Mouse (Mus musculus) thymus, adult 2 months (tissue): Measurements from ENCODE around the gene Eps8l3. TPM values are rescaled to one million over a fixed set of nuclear protein-coding genes. Genes with fewer than 3 reads are reported as not detected.

Experiments
- DNase-seq: peaks from one replicate; pipeline ENCODE4 v3.0.0; 2021
- H3K27ac ChIP-seq: fragments of 200-500 bp; 2 replicates; pipeline ENCODE4 v1.5.1; 2012; ENCODE audit warnings: low read length, control low read depth; ENCODE audit not compliant: control insufficient read depth, insufficient read depth
- H3K27me3 ChIP-seq: fragments of 200-500 bp; 2 replicates; pipeline ENCODE4 v1.6.1; 2012; ENCODE audit warnings: mild to moderate bottlenecking, low read length, moderate library complexity, mixed read lengths; ENCODE audit not compliant: control insufficient read depth, insufficient read depth
- H3K36me3 ChIP-seq: fragments of 200-500 bp; 2 replicates; pipeline ENCODE4 v1.6.1; 2012; ENCODE audit warnings: mild to moderate bottlenecking, low read length, moderate library complexity; ENCODE audit not compliant: control insufficient read depth, insufficient read depth
- H3K4me1 ChIP-seq: fragments of 200-500 bp; replicated peaks from 2 replicates; pipeline ENCODE4 v1.6.1; 2012; ENCODE audit warnings: low read length; ENCODE audit not compliant: control insufficient read depth, insufficient read depth
- H3K4me3 ChIP-seq: fragments of 200-500 bp; 2 replicates; pipeline ENCODE4 v1.5.1; 2012; ENCODE audit warnings: mild to moderate bottlenecking, low read length, control low read depth, moderate library complexity; ENCODE audit not compliant: control insufficient read depth, insufficient read depth
- CTCF ChIP-seq: fragments of 200-500 bp; IDR thresholded peaks from 2 replicates; pipeline ENCODE4 v1.5.1; 2012; ENCODE audit warnings: mild to moderate bottlenecking, control low read depth, low read length, moderate library complexity, borderline replicate concordance; ENCODE audit not compliant: control insufficient read depth, poor library complexity, insufficient read depth; ENCODE audit errors: extremely low read depth
- POLR2A ChIP-seq: fragments of 200-500 bp; IDR thresholded peaks from 2 replicates; pipeline ENCODE4 v1.6.1; 2012; ENCODE audit warnings: mild to moderate bottlenecking, low read length, control low read depth, moderate library complexity; ENCODE audit not compliant: control insufficient read depth, poor library complexity, insufficient read depth; ENCODE audit errors: extremely low read depth
- WGBS: fragments of 180-500 bp; shearing (Covaris S2); methylation state at CpG from one replicate; pipeline ENCODE4 v1.1.7; 2018; 5-methylcytosine and 5-hydroxymethylcytosine counted together
- polyA plus RNA-seq: library from polyadenylated mRNA; depleted of rRNA; stranded (reverse); fragments of >200 nt; gene quantifications from 2 replicates; pipeline ENCODE4 v1.2.3, GENCODE M21; 2012; rRNA removed

The Eps8l3 gene
- polyA plus RNA-seq, 1 experiment: 0.34 TPM

GRCm38 (mm10) chr3:107939830-107940229 lies 62.8 kb downstream of the Eps8l3 start:
- 22% methylated on average over 4 of the region's 4 CpGs for WGBS

GRCm38 (mm10) chr3:107940524-107940923 lies 63.5 kb downstream of the Eps8l3 start:
- no peak for DNase-seq
- Histone ChIP-seq H3K36me3 (no peaks in the 10 kb centered on the region), H3K4me3 (no peak overlapping the region), H3K27ac (no peak overlapping the region), H3K4me1 (no peaks in the 10 kb centered on the region), H3K27me3 (no peaks in the 10 kb centered on the region)
- WGBS: 77% methylated on average over 7 of the region's 7 CpGs
- TF ChIP-seq POLR2A (no peak), CTCF (no peak)

More at GRCm38 (mm10) chr3:107939830-107940229, 62.8 kb downstream of the Eps8l3 start:
- H3K27me3 ChIP-seq: no peaks in the 10 kb centered on the region
- TF ChIP-seq CTCF (no peak), POLR2A (no peak)
- no peak for DNase-seq
- H3K36me3 ChIP-seq: no peaks in the 10 kb centered on the region
- H3K27ac ChIP-seq: no peak overlapping the region
- no peaks in the 10 kb centered on the region for H3K4me1 ChIP-seq
- H3K4me3 ChIP-seq: no peak overlapping the region

- no peak for TF ChIP-seq CTCF
- TF ChIP-seq POLR2A: no peak
- Histone ChIP-seq H3K36me3 (no peaks in the 10 kb centered on the region), H3K4me3 (no peak overlapping the region), H3K4me1 (no peaks in the 10 kb centered on the region), H3K27me3 (no peaks in the 10 kb centered on the region), H3K27ac (no peak overlapping the region)
- DNase-seq: no peak
- WGBS: 93% methylated on average over 4 of the region's 4 CpGs
Measured at GRCm38 (mm10) chr3:107941261-107941660, 64.2 kb downstream of the Eps8l3 start.

Other genes starting within 250 kb of the Eps8l3 start
- gene Gm10961, start 245.9 kb upstream of the Eps8l3 start, polyA plus RNA-seq: not detected in 2 replicates
- 75.7 and 86.7 TPM in 2 replicates for gene Strip1, start 245.5 kb upstream of the Eps8l3 start, polyA plus RNA-seq
- 54.4 and 61.2 TPM in 2 replicates for gene Ahcyl1, start 180.7 kb upstream of the Eps8l3 start, polyA plus RNA-seq
- 10.7 and 12.5 TPM in 2 replicates for gene Csf1, start 116.8 kb upstream of the Eps8l3 start, polyA plus RNA-seq
- gene Gstm5, start 18.6 kb downstream of the Eps8l3 start, polyA plus RNA-seq: 2.7 and 6.2 TPM in 2 replicates
- gene Gstm7, start 54.6 kb downstream of the Eps8l3 start, polyA plus RNA-seq: 2.1 and 5.3 TPM in 2 replicates
- 1.1 and 1.3 TPM in 2 replicates for gene Gstm6, start 66.5 kb downstream of the Eps8l3 start, polyA plus RNA-seq
- gene Gstm3, start 92.1 kb downstream of the Eps8l3 start, polyA plus RNA-seq: 1.2 and 1.3 TPM in 2 replicates
- gene Gstm2, start 109.2 kb downstream of the Eps8l3 start, polyA plus RNA-seq: 15.4 and 28.1 TPM in 2 replicates
- 93.0 and 124 TPM in 2 replicates for gene Gstm1, start 140.7 kb downstream of the Eps8l3 start, polyA plus RNA-seq
- 7.9 and 9.7 TPM in 2 replicates for gene Gstm4, start 167.7 kb downstream of the Eps8l3 start, polyA plus RNA-seq
- gene Ampd2, start 209.4 kb downstream of the Eps8l3 start, polyA plus RNA-seq: 159 and 177 TPM in 2 replicates
- 0.27 and 0.32 TPM in 2 replicates for gene Gnat2, start 215.6 kb downstream of the Eps8l3 start, polyA plus RNA-seq